Mouse (Mus musculus): Measurements from ENCODE around the gene Scn4b. TPM values are rescaled to one million over a fixed set of nuclear protein-coding genes. Genes with fewer than 3 reads are reported as not detected.
A peak's percentile ranks its signal among the peaks of the same experiment; 100 is the strongest.

Gene Scn4b
- polyA plus RNA-seq, 1 experiment from 2014 or later: 0.13 TPM

DNA sequence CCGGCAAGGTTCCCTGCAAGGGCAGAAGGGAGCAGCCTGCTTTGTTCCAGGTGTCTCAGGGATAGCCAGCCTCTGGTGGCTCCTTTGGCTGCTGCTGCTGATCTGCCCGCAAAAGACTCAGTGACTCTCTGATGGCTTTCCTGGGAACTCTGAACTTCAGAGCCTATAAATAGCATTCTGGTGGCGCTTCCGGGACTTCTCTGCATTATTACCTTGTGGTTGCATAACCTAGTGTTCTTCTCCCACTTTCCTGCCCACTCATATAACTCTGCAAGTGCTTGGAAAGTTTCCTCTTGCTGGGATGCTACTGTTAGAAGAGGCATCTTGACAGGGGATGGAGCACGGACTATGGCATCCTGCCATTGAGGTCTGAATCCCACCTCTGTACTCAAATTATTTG is 59.4 kb downstream of the Scn4b start:
- peaks cover 16% of the 10 kb centered on the region; the same call in 1 of the 2 replicates for H3K4me1 ChIP-seq (ENCODE audit: control insufficient read depth, insufficient read depth, low read length)
- H3K9me3 ChIP-seq (ENCODE audit: control insufficient read depth, low read length): no peaks in the 10 kb centered on the region
- H3K4me2 ChIP-seq (ENCODE audit: low read depth, low read length): no peak overlapping the region
- no peak overlapping the region for H3K9ac ChIP-seq (ENCODE audit: low read depth, low read length)
- H3K36me3 ChIP-seq (ENCODE audit: control insufficient read depth, insufficient read depth, low read length): no peaks in the 10 kb centered on the region
- ATAC-seq: peak; percentile 26; the same call in 1 of the 2 replicates
- H3K4me3 ChIP-seq (ENCODE audit: low read length): no peak overlapping the region
- 0 out of 2 replicates have a peak overlapping the region, but pooled peaks have one; percentile 10 for H3K27ac ChIP-seq (ENCODE audit: low read length)
- no peaks in the 10 kb centered on the region for H3K27me3 ChIP-seq (replicated peaks; ENCODE audit: control insufficient read depth, insufficient read depth, low read length)
- WGBS: 80% methylated on average over 5 of the region's 5 CpGs

- Histone ChIP-seq H3K4me2 (ENCODE audit: low read depth, low read length) (peak overlapping the region; percentile 29), H3K27ac (ENCODE audit: low read length) (peak overlapping the region; percentile 88; the same call in 1 of the 2 replicates)
Observed at GRCm38 (mm10) chr9:45201319-45201947, 63.2 kb downstream of the Scn4b start.

DNA sequence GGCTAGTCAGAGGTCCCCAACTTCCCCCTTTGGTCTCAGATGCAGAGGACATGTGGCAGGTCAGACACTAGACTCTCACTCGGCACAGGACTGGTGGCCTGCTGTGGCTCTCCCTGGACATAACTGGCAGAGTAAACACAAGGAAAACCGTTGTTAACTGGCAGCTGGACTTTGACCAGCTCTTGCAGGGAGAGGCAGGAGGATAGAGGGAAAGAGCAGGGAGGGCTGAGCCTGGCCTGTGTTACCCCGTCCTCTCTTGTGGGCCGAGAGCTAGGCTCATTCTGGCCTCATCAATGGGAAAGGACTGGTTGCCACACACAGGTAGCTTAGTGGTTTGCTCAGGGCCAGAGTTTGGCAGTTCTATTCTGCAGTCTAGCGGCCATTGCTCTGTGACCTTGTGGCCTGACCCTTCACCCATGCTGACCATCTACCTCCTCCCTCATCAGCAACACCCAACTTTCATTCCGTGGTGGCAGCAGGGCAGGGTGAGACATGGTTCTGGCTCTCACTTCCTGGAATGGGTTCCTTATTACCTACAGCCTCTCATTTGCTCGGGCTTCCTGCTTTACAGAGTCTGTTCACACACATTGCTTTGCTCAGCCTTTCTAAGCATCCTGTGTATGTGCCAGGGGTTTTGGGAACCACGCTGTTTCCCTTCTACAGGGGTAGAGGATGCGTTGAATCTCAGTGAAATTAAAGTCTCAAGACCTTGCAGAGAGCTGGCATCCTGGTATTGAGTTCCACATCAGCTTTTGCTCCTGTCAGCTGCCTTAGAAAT is 64.0 kb downstream of the Scn4b start:
- H3K27ac ChIP-seq (ENCODE audit: low read length): peak overlapping the region; percentile 88
- H3K4me2 ChIP-seq (ENCODE audit: low read depth, low read length): peak overlapping the region; percentile 54
- H3K4me3 ChIP-seq (ENCODE audit: low read length): peak overlapping the region; percentile 44
- no peaks in the 10 kb centered on the region for H3K9me3 ChIP-seq (ENCODE audit: control insufficient read depth, low read length)
- peaks cover 19% of the 10 kb centered on the region; the same call in 1 of the 2 replicates for H3K4me1 ChIP-seq (ENCODE audit: control insufficient read depth, insufficient read depth, low read length)
- ATAC-seq: peak; percentile 65
- 49% methylated on average over 9 of the region's 9 CpGs for WGBS
- H3K27me3 ChIP-seq (replicated peaks; ENCODE audit: control insufficient read depth, insufficient read depth, low read length): no peaks in the 10 kb centered on the region
- peak overlapping the region; percentile 59 for H3K9ac ChIP-seq (ENCODE audit: low read depth, low read length)
- H3K36me3 ChIP-seq (ENCODE audit: control insufficient read depth, insufficient read depth, low read length): no peaks in the 10 kb centered on the region

More at GRCm38 (mm10) chr9:45201319-45201947, 63.2 kb downstream of the Scn4b start:
- H3K4me3 ChIP-seq (ENCODE audit: low read length): no peak overlapping the region
- no peaks in the 10 kb centered on the region for H3K36me3 ChIP-seq (ENCODE audit: control insufficient read depth, insufficient read depth, low read length)
- no peak for ATAC-seq
- no peak overlapping the region for H3K9ac ChIP-seq (ENCODE audit: low read depth, low read length)
- 73% methylated on average over 5 of the region's 5 CpGs for WGBS
- peaks cover 19% of the 10 kb centered on the region; the same call in 1 of the 2 replicates for H3K4me1 ChIP-seq (ENCODE audit: control insufficient read depth, insufficient read depth, low read length)
- H3K27me3 ChIP-seq (replicated peaks; ENCODE audit: control insufficient read depth, insufficient read depth, low read length): no peaks in the 10 kb centered on the region
- no peaks in the 10 kb centered on the region for H3K9me3 ChIP-seq (ENCODE audit: control insufficient read depth, low read length)

Other genes starting within 250 kb of the Scn4b start
- 937 and 949 TPM in 2 replicates for gene Atp5l, start 217.7 kb upstream of the Scn4b start, polyA plus RNA-seq (2015; fragmentation: Nextera tagmentation; extraction: Ambion mirVana)
- gene Ube4a, start 172.8 kb upstream of the Scn4b start, polyA plus RNA-seq (2015; fragmentation: Nextera tagmentation; extraction: Ambion mirVana): 23.0 and 23.9 TPM in 2 replicates
- 1.1 and 1.2 TPM in 2 replicates for gene Cd3g, start 158.0 kb upstream of the Scn4b start, polyA plus RNA-seq (2015; fragmentation: Nextera tagmentation; extraction: Ambion mirVana)
- not detected in 2 replicates for gene Cd3d, start 156.6 kb upstream of the Scn4b start, polyA plus RNA-seq (2015; fragmentation: Nextera tagmentation; extraction: Ambion mirVana)
- 0.71 and 1.1 TPM in 2 replicates for gene Cd3e, start 128.8 kb upstream of the Scn4b start, polyA plus RNA-seq (2015; fragmentation: Nextera tagmentation; extraction: Ambion mirVana)
- 25.7 and 29.1 TPM in 2 replicates for gene Mpzl2, start 98.6 kb upstream of the Scn4b start, polyA plus RNA-seq (2015; fragmentation: Nextera tagmentation; extraction: Ambion mirVana)
- 6.2 and 7.0 TPM in 2 replicates for gene Mpzl3, start 83.2 kb upstream of the Scn4b start, polyA plus RNA-seq (2015; fragmentation: Nextera tagmentation; extraction: Ambion mirVana)
- 100 and 102 TPM in 2 replicates for gene Jaml, start 59.2 kb upstream of the Scn4b start, polyA plus RNA-seq (2015; fragmentation: Nextera tagmentation; extraction: Ambion mirVana)
- 1.9 and 2.1 TPM in 2 replicates for gene Scn2b, start 20.6 kb upstream of the Scn4b start, polyA plus RNA-seq (2015; fragmentation: Nextera tagmentation; extraction: Ambion mirVana)
- gene BC049352, start 43.6 kb downstream of the Scn4b start, polyA plus RNA-seq (2015; fragmentation: Nextera tagmentation; extraction: Ambion mirVana): 0.15 and 0.36 TPM in 2 replicates
- 45.2 and 46.2 TPM in 2 replicates for gene Tmprss4, start 65.7 kb downstream of the Scn4b start, polyA plus RNA-seq (2015; fragmentation: Nextera tagmentation; extraction: Ambion mirVana)
- gene Il10ra, start 130.8 kb downstream of the Scn4b start, polyA plus RNA-seq (2015; fragmentation: Nextera tagmentation; extraction: Ambion mirVana): 1.1 and 1.2 TPM in 2 replicates
- gene Tmprss13, start 180.7 kb downstream of the Scn4b start, polyA plus RNA-seq (2015; fragmentation: Nextera tagmentation; extraction: Ambion mirVana): 0.21 and 0.51 TPM in 2 replicates
- 65.8 and 66.7 TPM in 2 replicates for gene Fxyd6, start 231.8 kb downstream of the Scn4b start, polyA plus RNA-seq (2015; fragmentation: Nextera tagmentation; extraction: Ambion mirVana)